Mouse (Mus musculus) CH12.LX (cell line): ENCODE measurements around the gene Rab21. TPM values are rescaled to one million over a fixed set of nuclear protein-coding genes. Genes with fewer than 3 reads are reported as not detected.

ENCODE experiments used
- DNase-seq: peaks from one replicate; pipeline ENCODE4 v3.0.0-alpha.2; 2013; ENCODE audit errors: extremely low read depth
- H3K27ac ChIP-seq: 2 replicates; pipeline ENCODE4 v1.5.1; 2012; ENCODE audit warnings: low read depth, mild to moderate bottlenecking, control low read depth, moderate library complexity; ENCODE audit not compliant: insufficient read depth
- H3K27me3 ChIP-seq: replicated peaks from 2 replicates; pipeline ENCODE3; 2012; ENCODE audit warnings: inconsistent platforms
- H3K36me3 ChIP-seq, 2 experiments: replicated peaks in 1 of 2; 2 replicates each; pipeline versions ENCODE3 to v1.6.1; 2012; ENCODE audit warnings: inconsistent platforms in 1 of 2, low read length in 1 of 2, mild to moderate bottlenecking in 1 of 2, mixed read lengths in 1 of 2, moderate library complexity in 1 of 2; ENCODE audit not compliant: control insufficient read depth in 1 of 2, insufficient read depth in 1 of 2
- H3K4me1 ChIP-seq, 2 experiments: 2 replicates each; pipeline ENCODE4 v1.6.1; 2012; ENCODE audit warnings: inconsistent platforms in 1 of 2, moderate library complexity in 1 of 2; ENCODE audit not compliant: insufficient read depth in 2 of 2, control insufficient read depth in 1 of 2
- H3K4me2 ChIP-seq: 2 replicates; pipeline ENCODE4 v1.6.1; 2012; ENCODE audit warnings: low read depth, mild to moderate bottlenecking, control low read depth; ENCODE audit not compliant: poor library complexity, insufficient read depth, severe bottlenecking
- H3K4me3 ChIP-seq, 3 experiments: fragments of 150-350 bp in 1 of 3; sonication (generic) in 1 of 3; replicated peaks in 1 of 3; 2 replicates each; pipeline versions ENCODE3 to v1.5.1; 2011 to 2012; ENCODE audit warnings: low read depth in 2 of 3, low read length in 2 of 3, mild to moderate bottlenecking in 2 of 3, moderate library complexity in 2 of 3, control low read depth in 1 of 3, improper control_type of control experiment in 1 of 3, inconsistent platforms in 1 of 3, mixed read lengths in 1 of 3; ENCODE audit not compliant: poor library complexity in 1 of 3
- H3K79me2 ChIP-seq: replicated peaks from 2 replicates; pipeline ENCODE4 v1.6.1; 2012; ENCODE audit warnings: mild to moderate bottlenecking, moderate library complexity; ENCODE audit not compliant: control insufficient read depth, poor library complexity, insufficient read depth, severe bottlenecking; ENCODE audit errors: extremely low read depth
- H3K9ac ChIP-seq: 2 replicates; pipeline ENCODE4 v1.6.1; 2012; ENCODE audit warnings: low read depth, mild to moderate bottlenecking, control low read depth, moderate library complexity; ENCODE audit not compliant: insufficient read depth
- H3K9me3 ChIP-seq: replicated peaks from 2 replicates; pipeline ENCODE3; 2012; ENCODE audit warnings: low read length, inconsistent platforms, mixed read lengths
- BHLHE40 ChIP-seq: IDR thresholded peaks from 2 replicates; pipeline ENCODE4 v1.6.1; 2011; ENCODE audit warnings: mild to moderate bottlenecking, low read depth, low read length, improper control_type of control experiment
- CHD1 ChIP-seq: IDR thresholded peaks from 2 replicates; pipeline ENCODE4 v1.6.1; 2012; ENCODE audit warnings: low read depth, low read length, improper control_type of control experiment, inconsistent platforms
- E2F4 ChIP-seq: IDR thresholded peaks from 2 replicates; pipeline ENCODE4 v1.6.1; 2011; ENCODE audit warnings: low read depth, low read length, improper control_type of control experiment; ENCODE audit not compliant: insufficient replicate concordance
- ELF1 ChIP-seq: IDR thresholded peaks from 2 replicates; pipeline ENCODE4 v1.6.1; 2014; ENCODE audit warnings: low read depth, mild to moderate bottlenecking, inconsistent platforms, low read length, improper control_type of control experiment
- EP300 ChIP-seq: IDR thresholded peaks from 2 replicates; pipeline ENCODE4 v1.6.1; 2011; ENCODE audit warnings: low read length, improper control_type of control experiment
- HCFC1 ChIP-seq: IDR thresholded peaks from 2 replicates; pipeline ENCODE4 v1.6.1; 2012; ENCODE audit warnings: low read depth, mild to moderate bottlenecking, inconsistent platforms, low read length, improper control_type of control experiment
- IRF4 ChIP-seq: IDR thresholded peaks from 2 replicates; pipeline ENCODE4 v1.6.1; 2014; ENCODE audit warnings: low read depth, mild to moderate bottlenecking, inconsistent platforms, low read length, improper control_type of control experiment
- JUND ChIP-seq: conservative IDR thresholded peaks from 2 replicates; pipeline ENCODE4 v1.6.1; 2011; ENCODE audit warnings: low read depth, low read length, improper control_type of control experiment
- MAX ChIP-seq: IDR thresholded peaks from 2 replicates; pipeline ENCODE4 v1.6.1; 2011; ENCODE audit warnings: low read length, improper control_type of control experiment
- MEF2A ChIP-seq: IDR thresholded peaks from 2 replicates; pipeline ENCODE4 v1.6.1; 2014; ENCODE audit warnings: low read depth, mild to moderate bottlenecking, inconsistent platforms, low read length, improper control_type of control experiment, borderline replicate concordance
- MXI1 ChIP-seq: IDR thresholded peaks from 2 replicates; pipeline ENCODE4 v1.6.1; 2011; ENCODE audit warnings: mild to moderate bottlenecking, low read depth, low read length, improper control_type of control experiment
- POLR2AphosphoS2 ChIP-seq: IDR thresholded peaks from 2 replicates; pipeline ENCODE4 v1.6.1; 2011; ENCODE audit warnings: low read depth, low read length, improper control_type of control experiment
- RAD21 ChIP-seq: IDR thresholded peaks from 2 replicates; pipeline ENCODE4 v1.6.1; 2011; ENCODE audit warnings: low read depth, mild to moderate bottlenecking, low read length, improper control_type of control experiment, moderate library complexity
- SIN3A ChIP-seq: IDR thresholded peaks from 2 replicates; pipeline ENCODE4 v1.6.1; 2012; ENCODE audit warnings: low read length, improper control_type of control experiment, inconsistent platforms
- ZMIZ1 ChIP-seq: IDR thresholded peaks from 2 replicates; pipeline ENCODE4 v1.6.1; 2012; ENCODE audit warnings: low read depth, mild to moderate bottlenecking, inconsistent platforms, low read length, improper control_type of control experiment
- dilution Hi-C: fragments of 300-500 bp; cut with MboI; formaldehyde crosslinking; loops from 2 replicates; pipeline ENCODE4 v1.14.3; 2020; ENCODE audit warnings: low sequenced_read_pairs; ENCODE audit not compliant: extremely low pct_unique_long_range_greater_than_20kb, extremely low pct_ligation_motif_present
- in situ Hi-C: fragments of 300-500 bp; cut with MboI; formaldehyde crosslinking; loops from 3 replicates; pipeline ENCODE4 v1.14.3; 2019; ENCODE audit warnings: low sequenced_read_pairs, low pct_ligation_motif_present, low pct_unique_long_range_greater_than_20kb, mixed read lengths
- polyA plus RNA-seq: library from polyadenylated mRNA; unstranded; fragments of >175 nt; gene quantifications from 2 replicates; pipeline ENCODE4 v1.2.1, GENCODE M21; 2012; ENCODE audit warnings: low read depth; ENCODE audit not compliant: insufficient read length
- total RNA-seq, 2 experiments: library from RNA; depleted of rRNA; stranded (reverse); fragments of 300-350 nt in 1 of 2; fragments of >200 nt in 1 of 2; gene quantifications; 2 replicates each; pipeline ENCODE4 v1.2.3; 2012 to 2014

The Rab21 gene
- total and polyA plus RNA-seq, 3 experiments = 55.6 to 58.4 (median 57.4) TPM

- H3K9me3 ChIP-seq = no peaks in the 10 kb centered on the region
- H3K36me3 ChIP-seq = peaks cover 7 to 48% of the 10 kb centered on the region in 2 experiments
- H3K4me3 ChIP-seq = peak overlapping the region; percentile 50 to 84 (median 67)
- no peak for DNase-seq
- H3K9ac ChIP-seq = peak overlapping the region; percentile 87; the same call in 1 of the 2 replicates
- dilution Hi-C loops (no loop called here), in situ Hi-C loops (loop anchor here (10.0 kb wide), 1 partner anchor 303 kb away; no protein-coding TSS in a partner anchor)
- peaks cover 68% of the 10 kb centered on the region for H3K79me2 ChIP-seq
- H3K4me2 ChIP-seq = peak overlapping the region; percentile 98
- TF ChIP-seq IRF4 (peak; percentile 8; the same call in 1 of the 2 replicates), MAX (0 out of 2 replicates have a peak, but pooled peaks have one; percentile 21), EP300 (peak; percentile 40; the same call in 1 of the 2 replicates), E2F4 (no peak), JUND (no peak), MEF2A (no peak), CHD1 (peak; percentile 49; the same call in 1 of the 2 replicates), SIN3A (0 out of 2 replicates have a peak, but pooled peaks have one; percentile 33), ELF1 (0 out of 2 replicates have a peak, but pooled peaks have one; percentile 6)
- H3K4me1 ChIP-seq = peaks cover 7 to 52% of the 10 kb centered on the region in 2 experiments
- H3K27me3 ChIP-seq = no peaks in the 10 kb centered on the region
- H3K27ac ChIP-seq = peak overlapping the region; percentile 97
Observed at GRCm38 (mm10) chr10:115312194-115312593, 3.2 kb downstream of the Rab21 start.

GRCm38 (mm10) chr10:115311263-115311965 lies 4.0 kb downstream of the Rab21 start:
- no peaks in the 10 kb centered on the region for H3K27me3 ChIP-seq
- dilution Hi-C loops (no loop called here), in situ Hi-C loops (loop anchor here (10.0 kb wide), 1 partner anchor 303 kb away; no protein-coding TSS in a partner anchor)
- H3K4me2 ChIP-seq = peak overlapping the region; percentile 98
- peak overlapping the region; percentile 63; the same call in 1 of the 2 replicates for H3K9ac ChIP-seq
- H3K79me2 ChIP-seq = peaks cover 75% of the 10 kb centered on the region
- peak overlapping the region; percentile 66 for H3K27ac ChIP-seq
- TF ChIP-seq CHD1 (no peak; the same call in none of the 2 replicates), ZMIZ1 (peak; percentile 32; the same call in 1 of the 2 replicates), SIN3A (peak; percentile 56; the same call in 1 of the 2 replicates), RAD21 (no peak), MXI1 (peak; percentile 34; the same call in 1 of the 2 replicates), POLR2AphosphoS2 (no peak), MAX (no peak), HCFC1 (no peak), BHLHE40 (no peak)
- H3K9me3 ChIP-seq = no peaks in the 10 kb centered on the region
- H3K4me3 ChIP-seq = peak overlapping the region; percentile 15 to 84 (median 46)
- peaks cover 6 to 49% of the 10 kb centered on the region in 2 experiments for H3K4me1 ChIP-seq
- H3K36me3 ChIP-seq = peaks cover 7 to 53% of the 10 kb centered on the region in 2 experiments
- DNase-seq = no peak
